Mouse (Mus musculus): ENCODE measurements at regions not wholly inside any gene's neighbourhood (a gene's known extent, or its start where the extent isn't known, plus 50 kb on each side); places are given as distances from the start of the nearest gene placed in this dataset.

- TF ChIP-seq CTCF (IDR thresholded peaks at IDR 0.05; ENCODE audit: low read depth, low read length): no peak
- no peak for TF ChIP-seq POLR2A (IDR thresholded peaks at IDR 0.05; ENCODE audit: insufficient read depth, low read length)
Observed at GRCm38 (mm10) chr8:50915876-50916732, 2072.4 kb upstream of the Tenm3 start.

All from ES-Bruce4 (cell line).